Mouse (Mus musculus) stomach, embryonic 16.5 days (tissue): Measurements from ENCODE around the gene Pgam1. TPM values are rescaled to one million over a fixed set of nuclear protein-coding genes. Genes with fewer than 3 reads are reported as not detected.

Source experiments
- ATAC-seq: fragments of 200-750 bp; cut with Nextera tagmentation; 2 replicates; pipeline ENCODE4 v1.8.0; 2017; ENCODE audit warnings: moderate number of reproducible peaks, moderate TSS enrichment; ENCODE audit not compliant: insufficient read depth, low FRiP score
- H3K27ac ChIP-seq: fragments of 300-500 bp; sonication (generic); 2 replicates; pipeline ENCODE4 v1.5.1; 2014; ENCODE audit warnings: low read length
- H3K27me3 ChIP-seq: fragments of 300-500 bp; sonication (generic); 2 replicates; pipeline ENCODE4 v1.6.1; 2014; ENCODE audit warnings: low read length, control low read depth, mixed read lengths; ENCODE audit not compliant: control insufficient read depth, insufficient read depth
- H3K36me3 ChIP-seq: fragments of 300-500 bp; sonication (generic); 2 replicates; pipeline ENCODE4 v1.6.1; 2014; ENCODE audit warnings: low read length; ENCODE audit not compliant: control insufficient read depth, insufficient read depth
- H3K4me1 ChIP-seq: fragments of 300-500 bp; sonication (generic); 2 replicates; pipeline ENCODE4 v1.6.1; 2014; ENCODE audit warnings: low read length, control low read depth, mixed read lengths; ENCODE audit not compliant: control insufficient read depth, insufficient read depth
- H3K4me2 ChIP-seq: fragments of 300-500 bp; sonication (generic); 2 replicates; pipeline ENCODE4 v1.6.1; 2014; ENCODE audit warnings: low read depth, low read length, mixed read lengths
- H3K4me3 ChIP-seq: fragments of 300-500 bp; sonication (generic); replicated peaks from 2 replicates; pipeline ENCODE4 v1.5.1; 2014; ENCODE audit warnings: mild to moderate bottlenecking, low read length
- H3K9ac ChIP-seq: fragments of 300-500 bp; sonication (generic); 2 replicates; pipeline ENCODE4 v1.6.1; 2014; ENCODE audit warnings: low read length
- H3K9me3 ChIP-seq: fragments of 300-500 bp; sonication (generic); replicated peaks from 2 replicates; pipeline ENCODE4 v1.6.1; 2016; ENCODE audit warnings: low read length, control low read depth; ENCODE audit not compliant: control insufficient read depth
- WGBS: fragments of 180-500 bp; shearing (Covaris S2); extraction: QIAGEN DNeasy Blood & Tissue Kit; methylation state at CpG from one replicate; pipeline ENCODE4 v1.1.7; 2014; 5-methylcytosine and 5-hydroxymethylcytosine counted together
- polyA plus RNA-seq: library from polyadenylated mRNA; unstranded; fragments of >200 nt; fragmentation: Nextera tagmentation; extraction: Ambion mirVana; gene quantifications from 2 replicates; pipeline ENCODE4 v1.2.1, GENCODE M21; 2015

Gene Pgam1
- polyA plus RNA-seq, 1 experiment from 2014 or later: 706 TPM

DNA sequence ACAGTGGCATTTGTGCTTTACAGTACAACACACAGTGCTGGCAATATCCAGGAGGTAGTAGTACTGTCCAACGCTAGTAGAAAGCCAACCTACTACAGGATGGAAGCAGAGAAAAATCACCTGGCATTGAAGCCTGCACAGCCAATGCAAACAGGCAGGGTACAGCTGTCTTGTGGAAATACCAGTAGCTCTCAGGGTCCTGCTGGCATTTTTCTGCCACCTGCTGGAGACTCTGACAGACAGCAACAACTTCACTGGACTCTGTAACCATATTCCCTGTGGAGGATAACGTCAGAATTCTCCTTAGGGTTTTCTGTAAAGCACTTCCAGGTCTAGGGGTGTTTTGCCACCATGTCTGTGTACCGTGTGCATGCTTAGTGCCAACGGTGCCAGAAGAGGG is 40.6 kb downstream of the Pgam1 start:
- 71% methylated on average over 4 of the region's 4 CpGs for WGBS
- no peaks in the 10 kb centered on the region for H3K4me1 ChIP-seq
- no peaks in the 10 kb centered on the region for H3K9me3 ChIP-seq
- ATAC-seq: no peak
- no peak overlapping the region for H3K4me2 ChIP-seq
- H3K9ac ChIP-seq: no peak overlapping the region
- peaks cover 40% of the 10 kb centered on the region for H3K36me3 ChIP-seq
- no peak overlapping the region for H3K27ac ChIP-seq
- no peaks in the 10 kb centered on the region for H3K27me3 ChIP-seq
- H3K4me3 ChIP-seq: no peak overlapping the region

DNA sequence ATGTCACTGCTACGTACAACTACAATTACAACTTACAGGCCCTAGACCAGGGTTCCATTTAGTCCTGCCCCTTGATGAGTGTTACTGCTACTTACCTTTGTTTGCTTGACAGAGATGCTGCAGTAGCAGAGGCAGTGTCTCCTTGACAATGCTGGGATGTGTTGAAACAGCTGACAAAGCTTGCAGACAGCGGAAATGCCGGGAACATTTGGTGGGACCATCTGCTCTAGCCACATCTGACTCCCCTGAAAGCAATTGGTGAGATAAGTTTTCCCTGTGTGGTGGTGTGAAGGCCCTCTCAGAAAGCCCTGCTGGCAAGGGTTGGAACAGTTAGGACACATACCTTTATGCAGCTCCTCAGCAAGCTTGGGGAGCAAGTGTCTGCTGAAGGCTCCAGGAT is 41.9 kb downstream of the Pgam1 start:
- WGBS: 89% methylated on average over 3 of the region's 3 CpGs
- ATAC-seq: no peak
- H3K9ac ChIP-seq: no peak overlapping the region
- H3K4me2 ChIP-seq: no peak overlapping the region
- H3K27ac ChIP-seq: no peak overlapping the region
- H3K9me3 ChIP-seq: no peaks in the 10 kb centered on the region
- H3K4me3 ChIP-seq: no peak overlapping the region
- no peaks in the 10 kb centered on the region for H3K27me3 ChIP-seq
- H3K36me3 ChIP-seq: peaks cover 35% of the 10 kb centered on the region
- H3K4me1 ChIP-seq: no peaks in the 10 kb centered on the region

Other genes starting within 250 kb of the Pgam1 start
- gene Slit1, start 168.3 kb upstream of the Pgam1 start, polyA plus RNA-seq: 0.69 and 0.97 TPM in 2 replicates
- gene Arhgap19, start 109.9 kb upstream of the Pgam1 start, polyA plus RNA-seq: 18.8 and 20.3 TPM in 2 replicates
- gene Frat1, start 82.0 kb upstream of the Pgam1 start, polyA plus RNA-seq: 8.9 and 9.9 TPM in 2 replicates
- gene Frat2, start 63.8 kb upstream of the Pgam1 start, polyA plus RNA-seq: 1.7 and 3.0 TPM in 2 replicates
- gene Rrp12, start 15.8 kb upstream of the Pgam1 start, polyA plus RNA-seq: 15.4 and 15.9 TPM in 2 replicates
- gene Exosc1, start 21.5 kb downstream of the Pgam1 start, polyA plus RNA-seq: 63.0 and 64.4 TPM in 2 replicates
- 76.2 and 76.6 TPM in 2 replicates for gene Zdhhc16, start 21.6 kb downstream of the Pgam1 start, polyA plus RNA-seq
- 27.6 and 31.5 TPM in 2 replicates for gene Mms19, start 69.2 kb downstream of the Pgam1 start, polyA plus RNA-seq
- 13.4 and 14.8 TPM in 2 replicates for gene Ubtd1, start 69.8 kb downstream of the Pgam1 start, polyA plus RNA-seq
- gene Ankrd2, start 124.1 kb downstream of the Pgam1 start, polyA plus RNA-seq: 0.84 TPM in 1 of 2 replicates, not detected in the other
- 3.5 and 3.6 TPM in 2 replicates for gene Hoga1, start 133.7 kb downstream of the Pgam1 start, polyA plus RNA-seq
- gene 4933411K16Rik, start 140.3 kb downstream of the Pgam1 start, polyA plus RNA-seq: not detected in 2 replicates
- gene Morn4, start 174.4 kb downstream of the Pgam1 start, polyA plus RNA-seq: 15.3 and 16.0 TPM in 2 replicates
- gene Pi4k2a, start 178.5 kb downstream of the Pgam1 start, polyA plus RNA-seq: 6.8 and 7.0 TPM in 2 replicates
- gene Avpi1, start 217.1 kb downstream of the Pgam1 start, polyA plus RNA-seq: 52.4 and 63.5 TPM in 2 replicates
- gene Marveld1, start 235.5 kb downstream of the Pgam1 start, polyA plus RNA-seq: 8.7 and 8.9 TPM in 2 replicates